Mouse (Mus musculus): ENCODE results near the gene Dcun1d3.
A peak's percentile ranks its signal among the peaks of the same experiment; 100 is the strongest.

Gene Dcun1d3

DNA sequence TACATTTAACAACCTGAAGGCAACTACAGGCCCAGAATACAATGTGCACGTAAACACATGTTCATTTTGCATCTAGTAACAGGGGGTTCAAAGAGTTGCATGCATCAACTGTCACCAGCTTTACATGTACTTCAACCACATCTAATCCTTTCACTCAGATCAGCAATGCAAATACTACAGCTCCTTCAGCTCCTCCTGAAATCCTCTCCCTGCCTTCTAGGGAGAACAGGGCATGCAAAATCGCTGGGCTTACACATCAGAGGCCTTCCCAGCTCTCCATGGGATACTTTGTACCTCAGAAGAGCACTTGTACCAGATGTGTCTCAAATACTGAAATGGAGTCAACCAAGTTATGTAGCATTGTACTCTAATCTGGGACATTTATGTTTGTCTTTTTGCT lies 23.0 kb downstream of the Dcun1d3 start:
- no peak for DNase-seq (ENCODE audit: low spot score)

DNA sequence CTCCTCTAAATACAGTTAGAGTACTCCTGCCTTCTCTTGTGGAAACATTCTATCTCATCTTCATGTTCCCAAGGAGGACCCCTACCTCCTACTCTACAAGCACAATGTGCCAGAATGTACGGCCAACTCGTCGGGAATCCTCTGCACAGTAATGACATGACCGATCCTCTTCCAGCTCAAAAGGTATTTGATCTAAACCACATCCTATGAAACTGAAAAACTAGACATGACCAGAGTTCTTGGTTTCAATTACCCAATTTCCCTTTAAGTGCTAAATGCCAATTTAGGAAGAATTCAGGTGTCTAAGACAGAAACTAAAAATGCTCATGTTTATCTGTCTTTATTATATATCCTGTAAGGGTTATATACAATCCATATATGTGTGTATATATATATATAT lies 23.9 kb downstream of the Dcun1d3 start:
- no peak for DNase-seq (ENCODE audit: low spot score)

DNA sequence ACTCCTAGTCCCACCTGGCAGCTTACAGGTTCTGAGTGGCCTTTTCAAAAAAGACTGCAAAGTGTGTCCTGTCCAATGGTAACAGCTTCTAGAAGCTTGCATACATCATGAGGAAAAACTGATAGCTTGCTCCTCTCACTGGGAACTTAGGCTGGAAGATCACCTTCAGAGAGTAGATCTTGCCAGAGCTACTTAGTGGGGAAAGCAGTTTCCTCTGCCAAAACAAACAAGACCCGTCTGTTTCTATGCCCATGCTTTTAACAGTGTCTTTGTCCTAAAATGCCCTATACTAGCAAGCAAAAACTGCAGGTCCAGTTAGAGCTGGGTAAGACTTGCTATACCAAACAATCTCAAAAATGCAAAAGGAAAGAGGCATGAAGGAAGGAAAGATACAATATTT lies 30.0 kb downstream of the Dcun1d3 start:
- no peak for DNase-seq (ENCODE audit: low spot score)

DNA sequence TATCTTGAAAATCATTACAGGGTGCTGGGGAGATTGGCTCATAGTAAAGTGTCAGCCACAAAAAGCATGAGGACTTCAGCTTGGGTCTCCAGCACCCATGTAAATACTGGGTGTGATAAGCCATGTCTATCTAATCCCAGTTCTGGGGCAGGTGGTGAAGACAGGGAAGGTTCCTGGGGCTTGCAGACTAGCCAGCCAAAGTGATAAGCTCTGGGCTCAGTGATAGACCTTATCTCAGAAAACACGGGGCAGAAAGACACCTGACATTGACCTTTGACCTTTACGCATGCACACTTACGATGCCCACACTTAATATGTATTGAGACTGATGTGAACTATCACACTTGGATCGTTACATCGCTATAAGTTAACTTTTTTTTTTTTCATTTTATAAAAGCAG lies 31.6 kb downstream of the Dcun1d3 start:
- no peak for DNase-seq (ENCODE audit: low spot score)

DNA sequence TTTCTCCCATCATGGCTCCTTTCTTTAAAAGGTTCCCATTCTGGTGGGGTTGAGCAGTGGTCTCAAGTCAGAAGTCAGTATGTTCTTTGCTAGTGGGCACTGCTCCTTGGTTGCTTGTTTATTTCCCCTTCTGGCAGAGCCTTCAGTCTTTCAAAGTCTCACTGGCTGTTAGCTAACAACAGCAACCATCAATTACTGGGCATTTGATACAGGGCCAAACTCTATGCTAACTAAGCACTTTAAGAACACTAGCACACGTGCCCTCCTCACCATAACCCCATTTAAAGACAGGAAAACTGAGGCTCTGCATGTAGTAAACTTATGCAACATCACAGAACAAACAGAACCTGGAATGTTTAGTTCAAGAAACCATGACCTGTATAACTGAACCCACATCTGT lies 33.9 kb downstream of the Dcun1d3 start:
- DNase-seq (ENCODE audit: low spot score) = no peak

DNA sequence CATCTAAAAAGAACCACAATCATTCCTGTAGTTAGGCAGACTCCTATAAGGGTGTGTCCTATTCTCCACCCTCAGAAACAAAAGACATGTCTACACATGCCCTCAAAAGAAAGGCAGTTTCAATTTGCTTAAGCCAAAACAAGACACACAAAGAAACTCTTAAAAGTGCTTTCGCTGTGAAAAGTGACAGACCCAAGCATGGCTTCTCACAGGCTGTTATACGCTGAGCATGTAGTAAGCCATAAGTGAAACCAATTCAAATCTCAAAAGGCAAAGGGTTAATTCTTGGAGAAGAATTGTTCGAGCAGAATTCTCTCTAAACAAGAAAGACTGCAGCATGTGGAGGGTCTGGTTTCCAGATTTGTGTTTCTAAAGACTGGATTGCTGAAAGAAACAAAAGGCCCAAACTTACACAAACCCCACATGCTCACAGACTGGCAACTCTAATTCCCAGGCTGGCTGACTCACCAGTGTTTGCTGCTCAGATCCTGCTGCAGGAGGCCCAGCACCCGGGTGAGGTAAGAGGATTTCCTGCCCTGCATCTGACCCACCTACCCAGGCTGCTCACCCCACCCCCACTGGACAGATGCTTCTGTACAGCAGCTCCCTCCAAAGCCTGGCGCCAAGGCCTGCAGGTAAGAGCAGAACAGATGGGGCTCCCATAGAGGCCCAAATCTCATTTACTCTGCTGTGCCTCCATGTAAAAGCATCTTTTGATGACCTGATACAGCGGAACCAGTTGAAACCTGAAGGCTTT lies 34.6 kb downstream of the Dcun1d3 start:
- peak; percentile 57 for DNase-seq (ENCODE audit: low spot score)

DNA sequence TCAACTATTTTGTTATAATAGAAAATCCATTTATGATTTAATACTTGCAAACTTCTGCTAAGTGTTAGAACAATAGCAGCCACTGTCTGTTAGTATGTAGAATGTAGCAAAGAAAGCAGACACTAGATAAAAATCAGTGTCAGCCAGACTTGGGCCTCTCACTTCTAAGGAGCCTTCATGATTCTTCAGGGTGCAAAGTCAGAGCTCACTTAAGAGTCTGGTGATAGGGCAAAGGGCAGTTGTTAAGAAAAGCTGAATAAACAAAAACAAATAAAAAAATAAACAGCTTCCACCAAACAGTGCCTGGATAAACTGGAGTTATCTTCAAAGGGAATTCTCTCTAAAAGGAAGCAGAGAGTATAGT lies 35.1 kb downstream of the Dcun1d3 start:
- no peak for DNase-seq (ENCODE audit: low spot score)

DNA sequence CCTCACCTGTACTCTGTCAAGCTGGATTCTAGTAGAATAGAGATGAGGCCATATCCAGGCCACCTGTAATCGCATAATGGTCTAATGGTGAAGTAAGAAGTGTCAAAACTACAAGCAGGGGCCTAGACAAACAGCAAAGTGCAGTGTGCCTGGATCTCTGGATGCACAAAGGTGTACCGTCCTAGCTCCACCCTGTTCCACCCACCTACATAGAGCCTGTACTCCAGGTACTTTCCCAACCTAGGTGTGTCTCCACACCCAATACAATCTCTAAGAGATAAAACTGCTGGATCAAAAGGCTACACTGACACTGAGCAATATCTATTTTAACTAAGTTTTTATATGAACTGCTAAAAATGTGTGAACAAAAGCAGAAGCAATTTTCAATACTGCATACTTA lies 35.5 kb downstream of the Dcun1d3 start:
- DNase-seq (ENCODE audit: low spot score) = no peak

DNA sequence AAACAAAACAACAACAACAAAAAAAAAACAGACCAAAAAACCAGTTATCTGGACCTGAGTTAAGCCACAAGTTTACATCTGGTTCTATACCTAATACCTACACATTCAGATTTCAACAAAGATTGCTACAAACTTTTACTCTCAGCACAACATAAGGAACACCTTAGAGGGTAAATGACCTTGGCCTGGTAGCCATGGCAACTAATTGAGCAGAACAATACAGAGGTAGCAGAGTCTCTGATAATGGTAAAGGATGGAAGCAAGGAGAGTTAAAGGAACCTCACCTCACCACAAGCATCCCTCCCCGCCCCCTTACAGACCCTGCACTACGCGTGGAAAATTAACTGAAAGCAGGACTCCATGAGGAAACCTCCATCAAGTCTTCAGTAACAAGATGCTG lies 36.0 kb downstream of the Dcun1d3 start:
- no peak for DNase-seq (ENCODE audit: low spot score)

DNA sequence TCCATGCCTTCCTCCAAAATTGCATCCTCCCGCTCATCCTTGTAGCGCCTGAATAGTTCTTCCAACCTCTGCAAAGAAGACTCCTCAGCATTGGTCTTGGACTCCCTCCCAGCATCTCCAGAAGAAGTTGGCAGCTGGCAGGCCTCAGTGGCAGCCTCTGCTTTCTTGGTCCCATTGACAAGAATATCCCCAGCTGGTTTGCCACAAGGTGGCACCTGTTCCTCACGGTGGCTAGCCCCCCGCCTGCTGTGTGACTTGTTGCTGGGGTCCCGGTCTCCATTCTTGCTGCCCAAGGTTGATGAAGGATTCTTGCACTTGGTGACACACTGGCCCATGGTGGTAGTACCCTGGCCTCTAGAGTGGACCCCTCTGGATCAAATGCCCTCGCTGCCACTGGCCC lies 36.6 kb downstream of the Dcun1d3 start:
- DNase-seq (ENCODE audit: low spot score) = no peak

DNA sequence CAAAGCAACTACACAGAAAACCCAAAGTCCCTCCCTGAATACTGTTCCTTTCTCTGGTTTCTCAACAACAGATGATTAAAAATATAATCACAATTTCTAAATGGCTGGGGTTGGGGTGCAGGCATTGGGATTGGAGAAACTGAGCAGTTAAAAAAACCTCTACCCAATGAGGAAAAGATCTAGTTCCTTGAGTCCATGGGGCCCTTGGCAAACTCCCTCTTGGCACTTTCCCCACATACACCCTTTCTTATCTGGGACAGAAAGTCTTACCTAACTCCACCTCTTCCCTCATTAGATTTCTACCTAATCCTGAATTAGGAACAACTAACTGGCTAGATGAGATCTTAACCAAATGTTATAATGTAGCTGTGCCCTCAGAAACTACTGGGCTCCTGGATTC lies 41.1 kb downstream of the Dcun1d3 start:
- DNase-seq (ENCODE audit: low spot score) = no peak

DNA sequence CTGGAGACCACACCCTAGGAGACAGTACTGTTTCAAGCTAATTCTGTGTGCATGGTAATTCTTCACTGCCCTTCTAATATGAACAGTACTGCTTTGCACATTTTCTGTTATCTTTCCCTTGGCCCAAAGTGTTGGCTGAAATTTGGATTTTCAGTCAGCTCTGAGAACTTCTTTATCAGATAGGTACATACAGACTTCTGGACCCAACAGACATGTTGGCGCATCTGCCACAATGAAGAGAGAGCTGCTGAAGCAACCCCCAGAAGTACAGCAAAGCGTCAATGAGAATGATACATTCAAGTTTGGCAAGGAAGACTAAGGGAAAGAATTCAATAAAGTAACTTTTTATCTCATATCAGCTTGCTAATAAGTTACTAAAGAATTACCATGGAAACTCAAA lies 41.7 kb downstream of the Dcun1d3 start:
- DNase-seq (ENCODE audit: low spot score) = no peak

DNA sequence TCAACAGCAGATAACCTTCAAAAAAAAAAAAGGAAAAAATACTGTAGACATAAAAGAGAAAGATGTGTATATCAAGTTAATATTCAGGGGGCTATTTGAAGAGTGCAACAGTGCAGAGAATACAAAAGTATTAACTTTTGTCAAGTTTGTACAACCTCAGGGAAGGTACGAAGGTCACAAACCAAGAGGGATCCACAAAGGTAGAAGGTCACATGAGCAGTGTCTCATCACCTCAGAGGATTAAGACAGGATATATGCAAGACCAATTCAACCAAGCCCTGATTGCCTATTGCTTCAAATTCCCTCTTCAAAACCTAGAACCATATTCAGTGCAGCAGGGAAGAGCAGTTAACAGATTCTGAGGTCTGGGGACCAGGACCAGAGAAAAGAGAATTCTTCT lies 42.9 kb downstream of the Dcun1d3 start:
- peak; percentile 9 for DNase-seq (ENCODE audit: low spot score)

DNA sequence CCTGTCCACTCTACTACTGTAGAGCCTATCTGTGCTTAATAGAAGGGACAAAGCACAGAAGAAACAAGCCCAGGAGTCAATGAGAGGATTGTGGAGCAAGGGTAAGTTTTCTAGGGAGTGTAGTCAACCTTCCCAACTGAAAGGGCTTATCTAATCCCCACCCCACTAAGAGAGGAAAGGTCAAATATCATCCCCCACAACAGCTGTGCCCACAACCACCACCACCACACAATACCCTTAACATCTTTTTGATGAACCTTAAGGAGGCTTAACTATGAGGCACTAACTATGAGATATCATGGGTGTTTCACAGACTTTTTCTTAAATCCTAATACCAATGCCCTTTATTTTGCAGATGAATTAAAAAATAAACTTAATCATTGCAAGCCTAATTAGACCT lies 43.6 kb downstream of the Dcun1d3 start:
- no peak for DNase-seq (ENCODE audit: low spot score)

DNA sequence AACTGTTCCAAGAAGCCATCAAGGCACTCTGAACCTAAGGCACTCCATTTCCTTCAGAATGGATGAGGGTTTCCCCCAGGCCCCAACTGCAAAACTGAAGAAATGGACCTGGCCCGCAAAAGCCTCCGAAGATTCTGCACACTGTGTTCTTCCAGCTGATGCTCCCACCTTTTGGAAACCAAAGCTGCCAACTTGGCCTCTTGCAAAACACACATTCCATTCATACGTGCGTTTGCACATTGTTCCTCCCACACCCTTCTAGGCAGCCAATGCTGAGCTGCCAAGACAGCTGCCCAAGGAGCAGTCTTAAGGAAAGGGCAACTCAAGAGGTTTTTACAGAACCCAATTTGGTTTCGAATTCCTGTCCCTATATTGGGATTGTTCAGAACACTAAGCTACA lies 45.4 kb downstream of the Dcun1d3 start:
- no peak for DNase-seq (ENCODE audit: low spot score)

DNA sequence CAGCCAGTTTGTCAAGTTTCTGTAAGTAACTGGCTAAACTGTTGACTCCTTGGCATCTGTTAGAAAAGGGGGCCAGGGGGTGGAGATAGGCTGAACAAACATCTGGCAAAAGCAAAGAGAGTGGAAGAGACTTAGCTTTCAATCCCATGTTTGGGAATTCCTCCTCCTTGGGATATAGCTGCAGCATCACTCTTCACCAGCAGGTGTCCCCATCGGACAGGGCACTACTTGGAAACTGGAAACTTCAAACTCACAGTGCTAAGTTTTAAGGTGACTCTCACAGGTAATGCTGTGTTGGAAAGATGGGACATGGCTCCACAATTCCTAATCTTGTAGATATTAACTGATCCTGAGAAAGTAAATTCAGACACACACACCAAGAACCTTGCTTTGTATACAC lies 47.0 kb downstream of the Dcun1d3 start:
- peak; percentile 16 for DNase-seq (ENCODE audit: low spot score)

DNA sequence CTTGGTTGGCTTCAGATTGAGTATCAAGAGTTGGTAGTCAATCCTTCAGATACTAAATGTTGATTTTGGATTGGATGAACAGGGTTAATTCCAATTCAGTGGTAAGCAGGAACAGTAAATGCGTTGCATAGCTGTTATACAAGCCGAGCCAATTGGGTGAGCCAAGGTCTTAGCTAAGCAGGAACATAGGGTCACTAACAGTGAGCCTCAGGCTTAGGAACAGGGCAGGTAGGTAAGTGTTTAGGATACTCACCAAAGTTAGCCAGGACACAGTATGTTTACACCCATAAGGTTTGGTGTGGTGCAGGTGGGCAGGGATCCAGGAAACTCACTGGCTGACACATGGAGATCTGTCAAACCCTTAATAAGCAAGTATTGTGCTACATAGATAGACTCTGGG lies 48.7 kb downstream of the Dcun1d3 start:
- no peak for DNase-seq (ENCODE audit: low spot score)

DNA sequence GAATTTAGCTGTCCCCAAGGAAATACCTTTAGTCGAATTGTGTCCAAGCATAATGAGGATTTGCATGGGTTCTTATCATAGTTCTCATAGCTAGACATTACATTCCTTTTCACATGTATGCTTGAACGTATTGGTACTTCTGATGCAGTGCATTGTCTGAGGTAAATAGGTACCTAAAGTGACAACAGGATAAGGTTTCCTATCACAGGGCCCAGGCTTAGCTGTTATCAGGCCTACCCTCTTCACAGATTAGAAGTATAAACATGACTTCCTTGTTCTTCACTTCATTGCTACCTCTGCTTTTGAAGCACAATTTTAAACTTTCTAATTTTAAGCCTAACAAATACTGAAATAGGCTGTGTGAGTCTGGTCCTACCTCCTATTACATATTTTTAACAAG lies 50.6 kb downstream of the Dcun1d3 start:
- no peak for DNase-seq (ENCODE audit: low spot score)

DNA sequence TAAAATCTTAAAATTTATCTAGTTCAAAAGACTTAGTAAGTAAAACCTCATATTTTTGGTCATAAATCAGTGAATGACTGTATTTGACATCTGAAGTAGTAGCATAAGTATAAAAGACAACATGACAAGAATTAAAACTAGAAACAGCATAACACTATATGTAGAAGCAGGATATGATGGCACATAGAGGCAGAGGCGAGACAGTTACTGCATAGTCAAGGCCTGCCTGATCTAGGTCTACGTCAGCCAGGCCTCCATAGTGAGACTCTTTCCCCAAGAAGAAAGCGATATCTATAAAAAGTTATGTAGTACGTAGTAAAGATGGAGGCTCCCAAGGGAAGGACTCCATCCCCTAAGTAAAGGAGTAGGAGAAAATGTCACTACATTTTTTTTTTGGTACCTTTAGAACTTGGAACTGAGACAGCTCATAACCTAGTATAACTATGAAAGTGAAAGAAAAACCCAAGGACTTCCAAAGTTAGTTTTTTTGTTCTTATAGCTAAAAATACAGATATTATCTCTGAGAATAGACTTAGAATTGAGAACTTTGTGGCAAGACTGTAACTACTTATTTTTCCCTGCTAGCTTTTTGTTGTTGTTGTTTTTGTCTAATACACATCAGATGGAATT lies 54.2 kb downstream of the Dcun1d3 start:
- DNase-seq (ENCODE audit: low spot score) = no peak

DNA sequence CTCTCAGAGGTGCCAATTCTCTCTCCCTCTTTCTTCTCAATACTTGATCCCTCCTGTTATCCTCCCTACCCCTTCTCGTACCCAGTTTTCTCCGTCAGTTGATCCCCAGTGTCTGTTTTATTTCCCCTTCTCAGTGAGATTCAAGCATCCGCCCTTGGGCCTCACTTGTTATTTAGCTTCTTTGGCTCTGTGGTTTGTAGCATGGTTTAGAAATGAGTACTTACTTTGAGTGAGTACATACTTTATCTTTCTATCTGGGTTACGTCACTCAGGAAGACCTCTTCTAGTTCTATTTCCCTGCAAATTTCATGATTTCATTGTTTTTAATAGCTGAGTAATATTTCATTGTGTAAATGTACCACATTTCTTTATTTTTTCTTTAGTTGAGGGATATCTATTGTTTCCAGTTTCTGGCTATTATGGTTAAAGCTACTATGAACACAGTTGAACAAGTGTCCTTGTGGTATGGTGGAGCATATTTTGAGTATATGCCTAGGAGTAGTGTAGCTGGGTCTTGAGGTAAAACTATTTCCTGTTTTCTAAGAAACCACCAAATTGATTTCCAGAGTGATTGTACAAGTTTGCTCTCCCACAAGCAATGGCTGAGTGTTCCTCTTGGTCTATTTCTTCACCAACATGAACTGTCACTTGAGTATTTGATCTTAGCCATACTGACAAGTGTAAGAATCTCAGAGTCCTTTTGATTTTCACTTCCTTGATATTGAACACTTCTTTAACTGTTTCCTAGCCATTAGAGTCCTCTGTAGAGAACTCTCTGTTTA lies 59.9 kb downstream of the Dcun1d3 start:
- no peak for DNase-seq (ENCODE audit: low spot score)

DNA sequence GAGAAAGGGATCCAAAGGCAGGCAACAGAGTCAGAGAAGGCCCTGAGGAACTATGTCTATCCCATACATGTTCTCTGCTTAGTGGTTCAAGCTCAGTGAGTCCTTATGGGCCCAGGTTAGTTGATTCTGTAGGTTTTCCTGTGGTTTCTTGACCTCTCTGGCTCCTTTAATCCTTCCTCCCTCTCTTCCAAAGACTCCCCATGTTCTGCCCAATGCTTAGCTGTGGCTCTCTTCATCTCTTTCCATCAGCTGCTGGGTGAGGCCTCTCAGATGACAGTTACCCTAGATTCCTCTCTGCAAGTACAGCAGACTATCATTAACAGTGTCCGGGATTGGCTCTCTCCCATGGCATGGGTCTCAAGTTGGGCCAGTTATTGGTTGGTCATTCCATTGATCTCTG lies 60.7 kb downstream of the Dcun1d3 start:
- DNase-seq (ENCODE audit: low spot score) = no peak

DNA sequence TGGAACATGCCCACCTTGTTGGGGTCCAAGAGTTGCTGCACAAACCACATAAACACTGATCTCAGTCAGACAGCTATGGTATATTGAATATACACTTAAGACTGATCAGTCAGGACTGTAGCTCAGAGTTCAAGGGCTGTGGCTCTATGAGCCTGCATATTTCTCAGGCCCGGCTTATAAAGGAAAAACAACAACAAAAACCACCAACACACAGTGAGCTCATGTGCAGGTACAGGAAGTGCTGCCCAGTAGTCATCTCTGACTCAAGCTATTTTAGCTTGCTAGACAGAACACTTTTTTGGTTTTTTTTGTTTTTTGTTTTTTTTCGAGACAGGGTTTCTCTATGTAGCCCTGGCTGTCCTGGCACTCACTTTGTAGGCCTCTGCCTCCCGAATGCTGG lies 87.4 kb downstream of the Dcun1d3 start:
- DNase-seq (ENCODE audit: low spot score) = no peak

DNA sequence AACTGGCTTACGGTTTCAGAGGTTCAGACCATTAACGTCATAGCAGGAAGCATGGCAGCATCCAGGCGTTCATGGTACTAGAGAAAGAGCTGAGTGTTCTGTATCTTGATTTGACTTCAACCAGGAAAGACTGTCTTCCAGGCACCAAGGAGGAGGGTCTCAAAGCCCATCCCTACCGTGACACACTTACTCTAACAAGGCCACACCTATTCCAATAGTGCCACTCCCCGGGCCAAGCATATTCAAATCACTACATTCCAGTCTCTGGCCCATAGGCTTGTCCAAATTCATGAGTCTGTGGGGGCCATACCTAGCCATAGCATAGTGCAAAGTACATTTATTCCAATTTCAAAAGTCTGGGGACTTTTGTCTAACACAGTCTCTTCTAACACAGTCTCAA lies 88.7 kb downstream of the Dcun1d3 start:
- DNase-seq (ENCODE audit: low spot score) = no peak

Measured in yolk sac, embryonic 10.5 days (tissue).